Mouse (Mus musculus) NIH3T3 (cell line): ENCODE data around the gene Prdx5.

Source experiments
- DNase-seq: peaks from one replicate; pipeline ENCODE4 v3.0.0-alpha.2; 2012; ENCODE audit warnings: low read depth

The Prdx5 gene

DNA sequence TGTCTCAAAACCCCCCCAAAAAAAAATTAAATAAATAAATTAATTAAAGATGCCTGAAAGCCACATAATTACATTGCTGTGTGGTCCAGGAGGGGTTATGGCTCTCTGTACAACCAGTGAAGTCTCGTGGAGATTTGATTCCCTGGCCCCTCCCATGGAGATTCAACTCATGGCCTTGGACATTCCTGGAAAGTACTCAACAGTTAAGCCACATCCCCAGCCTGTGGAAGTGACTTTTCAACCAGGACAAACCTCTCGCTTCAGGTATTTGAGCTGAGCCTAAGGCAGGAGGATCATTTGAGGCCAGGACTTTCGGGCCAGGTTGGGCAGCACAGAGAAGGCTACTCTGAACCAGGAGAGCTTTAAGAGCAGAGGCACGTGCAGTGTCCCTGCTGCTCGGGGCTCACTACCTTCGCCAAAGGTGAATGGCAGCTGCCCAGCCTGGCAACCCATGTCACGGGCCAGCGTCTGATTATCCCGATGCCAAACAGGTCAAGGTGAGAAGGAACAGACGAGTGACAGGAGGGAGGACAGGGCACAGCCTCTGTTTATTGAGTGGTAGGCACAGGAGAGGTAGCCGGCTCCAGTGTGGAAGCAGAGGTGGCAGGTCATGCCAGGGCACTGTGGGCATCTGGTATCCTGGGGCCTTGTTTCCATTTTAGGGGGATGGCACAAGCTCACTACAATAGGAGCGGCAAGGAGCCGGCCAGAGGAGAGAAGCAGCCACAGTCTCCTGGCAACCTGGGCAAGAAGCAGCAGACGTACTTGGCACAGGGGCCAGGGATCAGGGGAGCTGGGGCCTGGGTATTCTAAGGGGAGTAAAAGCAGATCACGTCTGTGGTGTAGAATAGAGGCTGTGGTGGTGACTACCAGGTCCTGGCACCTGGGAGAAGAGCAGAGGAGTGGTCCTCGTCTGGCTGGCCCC lies 27.9 kb upstream of the Prdx5 start:
- no peak for DNase-seq

DNA sequence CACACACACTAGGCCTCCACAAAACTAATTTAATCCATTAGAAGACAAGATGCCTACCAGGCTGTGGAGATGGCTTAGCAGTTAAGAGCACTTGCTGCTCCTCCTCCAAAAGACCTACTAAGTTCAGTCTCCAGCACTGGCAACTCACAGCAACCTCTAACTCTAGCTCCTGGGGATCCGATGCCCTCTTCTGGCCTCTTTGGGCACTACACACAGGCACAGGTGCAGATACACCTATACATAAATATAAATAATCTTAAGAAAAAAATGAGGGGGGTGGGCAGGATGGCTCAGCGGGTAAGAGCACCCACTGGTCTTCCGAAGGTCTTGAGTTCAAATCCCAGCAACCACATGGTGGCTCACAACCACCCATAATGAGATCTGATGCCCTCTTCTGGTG lies 26.4 kb upstream of the Prdx5 start:
- peak; percentile 43 for DNase-seq

GRCm38 (mm10) chr19:6934195-6934977 lies 24.5 kb upstream of the Prdx5 start, which contains the start of gene Kcnk4:
Gene Kcnk4, minus strand, starts transcription at chr19:6934515.
- no peak for DNase-seq

GRCm38 (mm10) chr19:6933436-6934194 lies 23.7 kb upstream of the Prdx5 start:
- DNase-seq, result peak; percentile 35

DNA sequence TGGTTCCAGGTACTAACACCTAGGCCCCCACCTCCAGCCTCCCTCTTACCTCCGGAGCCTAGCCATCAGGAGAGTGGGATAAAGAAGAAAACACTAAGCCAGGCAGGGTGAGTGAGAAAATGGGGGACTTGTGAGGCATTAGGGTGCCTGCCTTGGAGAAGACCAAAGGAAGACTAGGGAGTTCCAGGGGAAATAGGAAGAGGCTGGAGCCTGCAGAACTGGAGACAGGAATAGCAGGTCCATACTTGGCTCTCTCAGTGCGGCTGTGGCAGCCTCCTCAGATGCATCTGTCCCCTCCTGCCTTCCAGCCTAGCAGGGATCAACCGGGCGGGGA lies 23.2 kb upstream of the Prdx5 start:
- DNase-seq, result no peak

DNA sequence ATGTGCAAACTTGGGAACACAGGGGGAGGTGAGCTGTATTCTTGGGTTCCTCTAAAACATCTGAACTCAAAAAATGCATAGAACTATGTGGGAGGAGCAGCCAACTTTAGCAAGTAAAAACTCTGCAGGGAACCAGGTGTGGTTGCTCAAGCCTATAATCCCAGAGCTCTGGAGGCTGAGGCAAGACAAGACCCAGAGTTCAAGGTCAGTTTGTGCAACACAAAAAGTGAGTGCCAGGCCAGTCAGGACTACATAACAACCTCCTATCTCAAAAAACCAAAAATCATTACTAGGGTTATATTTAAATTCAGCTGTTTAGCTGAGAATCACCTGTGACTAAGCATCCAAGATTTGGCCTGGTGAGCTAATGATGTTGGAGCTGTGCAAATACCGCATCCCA lies 22.1 kb upstream of the Prdx5 start:
- no peak for DNase-seq

GRCm38 (mm10) chr19:6931002-6931401 lies 21.1 kb upstream of the Prdx5 start:
- DNase-seq, result no peak

DNA sequence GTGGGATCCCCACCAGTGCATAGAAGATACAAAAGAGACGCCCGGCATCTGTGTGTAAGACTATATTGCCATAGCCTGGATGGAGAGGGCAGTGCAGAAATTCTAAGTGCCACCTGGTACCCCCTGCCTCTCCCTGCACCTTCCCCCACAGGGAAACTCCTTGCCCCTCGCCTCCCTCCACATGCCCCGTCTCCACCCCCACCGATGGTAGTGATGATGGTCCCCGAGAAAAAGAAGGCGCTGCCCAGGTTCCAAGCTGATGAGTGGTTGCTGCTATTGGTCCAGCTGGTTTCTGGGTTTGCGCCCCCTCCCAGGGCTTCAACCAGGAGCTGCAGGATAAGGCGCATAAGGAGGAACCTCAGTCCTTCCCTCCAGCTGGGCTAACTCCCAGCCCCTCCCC lies 18.2 kb upstream of the Prdx5 start:
- no peak for DNase-seq

DNA sequence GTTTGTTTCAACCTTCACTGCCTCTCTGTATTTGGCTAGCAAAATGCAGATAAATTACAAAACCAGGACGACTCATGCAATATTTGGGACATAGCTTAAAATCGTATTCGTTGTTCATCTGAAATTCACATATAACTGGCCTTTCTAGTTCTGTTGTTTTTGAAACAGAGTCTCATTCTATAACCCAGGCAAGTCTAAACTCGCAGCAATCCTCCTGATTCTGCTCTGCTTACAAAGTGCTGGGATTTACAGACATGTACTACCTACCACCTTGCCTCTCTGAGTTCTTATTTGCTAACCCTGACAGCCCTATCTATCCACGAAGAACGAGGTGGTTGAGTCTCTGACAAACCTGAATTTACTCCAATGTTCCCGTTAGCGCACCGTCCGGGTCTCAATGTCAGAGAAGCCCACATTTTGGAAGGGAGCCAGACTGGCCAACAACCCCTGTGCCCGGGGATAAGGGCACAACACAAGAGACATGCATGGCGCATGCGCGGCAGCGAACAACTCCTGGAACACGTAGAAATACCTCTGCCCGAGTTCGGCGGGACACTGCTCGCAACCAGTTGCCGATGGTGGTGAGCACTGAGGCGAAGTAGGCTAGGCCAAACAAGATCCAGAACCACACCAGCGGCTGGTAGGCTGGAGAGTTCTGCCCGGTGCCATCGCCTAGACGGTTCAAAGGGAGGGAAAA lies 16.8 kb upstream of the Prdx5 start:
- no peak for DNase-seq

GRCm38 (mm10) chr19:6925611-6926329 lies 15.9 kb upstream of the Prdx5 start:
- no peak for DNase-seq

GRCm38 (mm10) chr19:6925307-6925573 lies 15.3 kb upstream of the Prdx5 start, which contains the start of gene Catsperz:
Gene Catsperz, minus strand, starts transcription at chr19:6925380.
- DNase-seq, result no peak

DNA sequence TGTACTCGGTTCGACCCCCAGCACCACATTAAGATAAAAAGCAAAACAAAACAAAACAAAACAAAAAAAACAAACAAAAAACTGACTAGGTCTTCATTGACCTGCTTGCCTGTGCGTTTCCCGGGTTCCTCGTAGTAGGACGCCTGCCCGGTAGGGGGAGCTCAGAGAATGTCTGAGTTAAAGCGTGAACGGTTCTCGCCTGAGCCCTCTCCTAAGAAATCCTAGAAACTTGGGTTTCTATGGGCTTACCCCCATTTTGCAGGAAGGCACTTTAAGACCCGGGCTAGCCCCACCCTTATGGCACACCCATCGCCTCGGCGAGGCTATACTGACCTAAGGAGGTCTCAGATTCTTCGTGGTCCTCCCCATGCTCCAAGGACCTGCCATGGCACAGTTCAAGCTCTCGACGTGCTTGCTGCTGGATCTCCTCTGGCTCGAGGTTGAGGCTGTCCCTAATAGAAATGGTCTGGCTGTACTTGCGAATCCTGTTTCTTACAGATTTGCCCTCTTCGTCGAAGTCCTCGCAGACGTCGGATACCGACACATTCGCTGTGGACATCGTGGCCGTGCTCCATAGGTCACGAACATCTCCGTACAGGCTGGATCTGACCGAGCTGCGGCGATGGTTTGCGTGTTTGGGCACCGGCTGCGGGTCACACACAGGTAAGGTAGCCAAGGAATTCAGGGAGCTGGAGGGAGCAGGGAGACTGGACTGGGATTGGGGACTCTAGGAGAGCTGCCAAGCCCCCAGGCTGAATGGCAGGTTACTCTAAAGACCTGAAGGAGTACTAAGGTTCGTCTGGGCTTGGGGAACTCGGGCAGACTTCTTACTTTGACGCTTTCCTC lies 14.8 kb upstream of the Prdx5 start:
- peak; percentile 92 for DNase-seq

DNA sequence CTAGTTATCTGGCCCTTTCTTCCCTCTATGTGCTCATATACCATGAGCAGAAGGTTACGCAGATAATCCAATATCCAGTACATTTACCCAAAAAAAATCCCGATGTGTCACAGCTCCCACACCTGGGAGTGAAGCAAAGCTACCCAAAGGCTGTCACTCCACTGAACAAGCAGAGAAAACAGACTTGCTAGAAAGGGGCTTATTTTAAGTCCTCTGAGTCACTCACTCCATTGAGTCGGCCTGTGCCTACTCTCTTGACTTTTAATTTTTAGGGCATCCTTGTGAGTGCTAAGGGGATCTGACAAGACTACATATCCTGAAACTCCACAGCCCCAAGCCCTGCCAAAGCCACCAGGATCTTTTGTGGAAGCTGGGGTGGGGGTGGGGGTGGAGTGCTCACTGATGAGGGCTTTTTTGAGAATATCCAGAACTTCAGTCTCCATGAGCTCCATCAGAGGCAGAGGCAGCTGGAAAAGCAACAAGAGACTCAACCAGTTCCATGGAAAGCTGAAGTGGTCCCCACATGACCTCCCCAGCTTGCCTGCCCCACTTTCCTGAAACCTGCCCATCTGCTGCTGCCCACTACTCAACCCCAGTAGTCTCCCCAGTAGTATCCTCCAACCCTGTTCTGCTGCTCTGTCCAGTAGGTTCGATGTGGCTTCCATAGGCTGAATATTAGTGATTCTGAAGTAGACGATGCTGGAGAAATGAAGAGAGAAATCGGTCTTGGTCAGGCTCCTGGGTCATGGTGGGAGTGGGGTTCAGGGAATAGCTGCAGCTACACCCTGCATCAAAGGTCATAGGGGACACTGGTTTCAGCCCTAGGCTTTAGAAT lies 13.2 kb upstream of the Prdx5 start:
- no peak for DNase-seq

DNA sequence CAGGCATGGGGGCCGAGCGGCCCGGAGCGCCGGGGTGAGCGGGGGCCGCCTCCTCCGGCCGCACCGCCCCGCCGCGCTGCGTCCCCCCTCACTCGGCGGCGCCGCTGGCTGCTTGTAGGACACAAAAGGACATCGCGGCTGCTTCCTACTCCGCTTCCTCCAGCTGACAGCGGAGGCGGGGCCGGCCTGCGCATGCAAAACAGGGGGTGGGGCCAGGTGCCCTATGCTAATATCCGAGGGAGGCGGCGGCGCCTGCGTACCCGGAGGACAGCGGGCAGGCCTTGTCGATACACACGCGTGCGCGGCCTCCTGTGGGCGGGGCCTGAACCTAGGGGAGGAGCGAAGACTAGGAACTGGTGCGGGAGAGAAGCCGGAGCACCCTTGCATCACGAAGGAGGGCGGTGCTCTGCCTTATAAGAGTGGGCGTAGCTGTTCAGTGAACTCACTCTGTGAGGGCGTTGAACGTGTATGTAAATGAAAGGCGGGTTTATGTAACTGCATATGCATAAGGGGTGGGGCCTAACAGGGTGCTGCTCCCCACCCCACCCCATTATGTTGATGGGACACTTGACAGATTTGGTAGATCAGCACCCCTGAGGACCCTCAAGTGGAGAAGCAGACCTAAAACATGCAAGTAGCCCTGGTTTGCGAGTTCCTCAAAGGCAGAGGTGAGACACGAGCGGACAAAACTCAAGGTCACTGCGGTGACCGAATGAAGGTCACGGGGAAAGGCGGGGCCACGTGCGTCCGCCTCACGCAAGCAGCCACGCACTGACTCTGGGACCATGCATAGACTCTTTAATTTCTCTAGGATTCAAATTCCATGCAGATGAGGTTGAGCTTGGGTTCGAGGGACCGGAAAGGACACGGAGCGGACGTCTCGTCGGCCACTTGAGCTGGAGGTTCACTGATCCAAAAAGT lies 12.0 kb upstream of the Prdx5 start, which contains the start of gene Esrra:
Gene Esrra, minus strand, starts transcription at position 167 of the 921 bp plus-strand sequence.
- DNase-seq, result peak; percentile 100

DNA sequence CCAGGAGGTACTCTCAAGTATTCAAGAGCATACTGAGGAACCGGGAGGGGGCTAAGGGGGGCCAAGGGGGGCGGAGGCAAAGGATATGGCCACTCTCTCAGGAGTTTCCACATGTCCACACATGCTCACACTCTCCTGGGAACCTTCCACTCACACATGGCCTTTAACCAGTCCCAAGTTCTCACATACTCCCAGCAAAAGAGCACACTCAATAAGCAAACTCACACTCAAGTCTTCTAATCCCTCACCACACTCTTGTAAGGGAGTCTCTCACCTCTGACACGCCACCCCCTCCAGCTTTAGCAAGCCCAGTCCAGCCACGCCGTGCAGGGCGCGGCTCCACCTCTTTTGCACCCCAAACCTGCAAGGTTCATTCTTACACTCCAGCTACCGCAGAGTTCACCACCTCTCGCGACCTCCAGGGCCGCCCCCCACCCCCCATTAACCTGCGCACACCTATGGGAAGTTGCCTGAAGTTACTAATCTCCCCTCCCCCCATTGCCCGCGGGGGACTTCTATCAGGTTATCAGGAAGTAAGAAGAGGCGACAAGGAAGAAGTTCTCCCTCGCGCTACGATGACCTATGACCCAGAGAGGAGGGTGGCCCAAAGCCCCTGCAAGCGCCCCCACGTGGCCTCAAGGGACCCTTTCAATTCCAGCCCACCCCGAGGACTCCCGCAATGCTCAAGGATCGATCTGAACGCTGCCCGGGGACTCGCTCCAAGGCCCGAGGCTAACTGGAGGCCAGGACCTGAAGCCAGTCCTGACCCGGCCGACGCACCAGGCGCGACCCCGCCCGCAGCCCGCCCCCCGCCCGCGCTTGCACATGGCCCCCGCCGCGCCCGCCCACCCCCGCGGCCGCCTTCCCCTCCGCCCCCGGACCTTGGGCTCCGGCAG lies 11.1 kb upstream of the Prdx5 start:
- peak; percentile 41 for DNase-seq

GRCm38 (mm10) chr19:6919876-6920740 lies 10.2 kb upstream of the Prdx5 start:
- peak; percentile 69 for DNase-seq
